Mouse (Mus musculus) hindbrain, embryonic 14.5 days (tissue): Measurements from ENCODE around the gene Nsun3. TPM values are rescaled to one million over a fixed set of nuclear protein-coding genes. Genes with fewer than 3 reads are reported as not detected.

ENCODE experiments used
- ATAC-seq: fragments of 200-750 bp; cut with Nextera tagmentation; 2 replicates; pipeline ENCODE4 v1.8.0; 2017; ENCODE audit warnings: moderate number of reproducible peaks, mild to moderate bottlenecking, moderate TSS enrichment, moderate library complexity; ENCODE audit not compliant: low FRiP score
- DNase-seq: peaks from one replicate; pipeline ENCODE4 v3.0.0-alpha.2; 2015; ENCODE audit warnings: low spot score
- H3K27ac ChIP-seq: fragments of 300-500 bp; sonication (generic); 2 replicates; pipeline ENCODE4 v1.5.1; 2014; ENCODE audit warnings: mild to moderate bottlenecking, moderate library complexity
- H3K27me3 ChIP-seq: fragments of 300-500 bp; sonication (generic); 2 replicates; pipeline ENCODE4 v1.6.1; 2014; ENCODE audit warnings: mild to moderate bottlenecking, low read length, mixed read lengths; ENCODE audit not compliant: control insufficient read depth, insufficient read depth
- H3K36me3 ChIP-seq: fragments of 300-500 bp; sonication (generic); replicated peaks from 2 replicates; pipeline ENCODE4 v1.6.1; 2014; ENCODE audit not compliant: control insufficient read depth, insufficient read depth
- H3K4me1 ChIP-seq: fragments of 300-500 bp; sonication (generic); replicated peaks from 2 replicates; pipeline ENCODE4 v1.6.1; 2014; ENCODE audit warnings: antibody characterized with exemption, low read length, mixed read lengths; ENCODE audit not compliant: control insufficient read depth, insufficient read depth
- H3K4me2 ChIP-seq: fragments of 300-500 bp; sonication (generic); replicated peaks from 2 replicates; pipeline ENCODE4 v1.6.1; 2014; ENCODE audit warnings: mild to moderate bottlenecking, moderate library complexity
- H3K4me3 ChIP-seq: fragments of 300-500 bp; sonication (generic); replicated peaks from 2 replicates; pipeline ENCODE4 v1.5.1; 2014; ENCODE audit warnings: mild to moderate bottlenecking, low read length
- H3K9ac ChIP-seq: fragments of 300-500 bp; sonication (generic); 2 replicates; pipeline ENCODE4 v1.6.1; 2014
- H3K9me3 ChIP-seq: fragments of 300-500 bp; sonication (generic); 2 replicates; pipeline ENCODE4 v1.6.1; 2016; ENCODE audit warnings: low read length; ENCODE audit not compliant: control insufficient read depth
- WGBS: fragments of 180-500 bp; shearing (Covaris S2); extraction: QIAGEN DNeasy Blood & Tissue Kit; methylation state at CpG from one replicate; pipeline ENCODE4 v1.1.7; 2014; 5-methylcytosine and 5-hydroxymethylcytosine counted together
- microRNA-seq: library from miRNA; unstranded; fragments of <30 nt; microRNA quantifications from one replicate; pipeline ENCODE4, GENCODE M21; 2016
- polyA plus RNA-seq: library from polyadenylated mRNA; unstranded; fragments of >200 nt; fragmentation: Nextera tagmentation; extraction: Ambion mirVana; gene quantifications from 2 replicates; pipeline ENCODE4 v1.2.1, GENCODE M21; 2014

Nsun3 gene
- polyA plus RNA-seq, 1 experiment from 2014 or later = 10.9 TPM

GRCm38 (mm10) chr16:62690436-62690835 lies 96.2 kb downstream of the Nsun3 start:
- WGBS = 75% methylated on average over 8 of the region's 8 CpGs

GRCm38 (mm10) chr16:62686073-62686472 lies 100.5 kb downstream of the Nsun3 start:
- H3K27me3 ChIP-seq = no peaks in the 10 kb centered on the region
- WGBS = 49% methylated on average over 2 of the region's 2 CpGs
- no peak overlapping the region for H3K9ac ChIP-seq
- DNase-seq (no peak), ATAC-seq (no peak)
- no peak overlapping the region for H3K4me3 ChIP-seq
- H3K4me1 ChIP-seq = no peaks in the 10 kb centered on the region
- no peaks in the 10 kb centered on the region for H3K36me3 ChIP-seq
- H3K4me2 ChIP-seq = no peak overlapping the region
- no peak overlapping the region for H3K27ac ChIP-seq
- H3K9me3 ChIP-seq = no peaks in the 10 kb centered on the region

More at GRCm38 (mm10) chr16:62690436-62690835, 96.2 kb downstream of the Nsun3 start:
- no peaks in the 10 kb centered on the region for H3K4me1 ChIP-seq
- no peaks in the 10 kb centered on the region for H3K9me3 ChIP-seq
- ATAC-seq (no peak), DNase-seq (no peak)
- no peaks in the 10 kb centered on the region for H3K36me3 ChIP-seq
- no peak overlapping the region for H3K9ac ChIP-seq
- no peak overlapping the region for H3K4me2 ChIP-seq
- H3K27me3 ChIP-seq = no peaks in the 10 kb centered on the region
- no peak overlapping the region for H3K4me3 ChIP-seq
- H3K27ac ChIP-seq = no peak overlapping the region

- no peak overlapping the region for H3K4me2 ChIP-seq
- no peaks in the 10 kb centered on the region for H3K36me3 ChIP-seq
- ATAC-seq = no peak
- no peak overlapping the region for H3K4me3 ChIP-seq
- H3K9ac ChIP-seq = no peak overlapping the region
- DNase-seq = no peak
- 85% methylated on average over 4 of the region's 4 CpGs for WGBS
- no peaks in the 10 kb centered on the region for H3K27me3 ChIP-seq
- H3K9me3 ChIP-seq = no peaks in the 10 kb centered on the region
- no peak overlapping the region for H3K27ac ChIP-seq
- no peaks in the 10 kb centered on the region for H3K4me1 ChIP-seq
Measured at GRCm38 (mm10) chr16:62685494-62685893, 101.1 kb downstream of the Nsun3 start.

Small RNA genes lying within 50 kb of the gene (microRNA-seq; reads per million reads assigned to microRNA genes)
- gene Gm25986 = not detected

Other genes with a start within 250 kb of the Nsun3 start
- 0.32 and 0.33 TPM in 2 replicates for gene Stx19, start 27.9 kb upstream of the Nsun3 start, polyA plus RNA-seq
- gene Arl13b, start 60.2 kb upstream of the Nsun3 start, polyA plus RNA-seq = 16.0 and 17.9 TPM in 2 replicates
- gene Pros1, start 67.5 kb upstream of the Nsun3 start, polyA plus RNA-seq = 12.4 and 13.1 TPM in 2 replicates